Mouse (Mus musculus) thymus, adult 2 months (tissue): ENCODE measurements around the gene Ehbp1.

Experiments
- CTCF ChIP-seq: fragments of 200-500 bp; IDR thresholded peaks from 2 replicates; pipeline ENCODE4 v1.5.1; 2012; ENCODE audit warnings: mild to moderate bottlenecking, control low read depth, low read length, moderate library complexity, borderline replicate concordance; ENCODE audit not compliant: control insufficient read depth, poor library complexity, insufficient read depth; ENCODE audit errors: extremely low read depth
- POLR2A ChIP-seq: fragments of 200-500 bp; IDR thresholded peaks from 2 replicates; pipeline ENCODE4 v1.6.1; 2012; ENCODE audit warnings: mild to moderate bottlenecking, low read length, control low read depth, moderate library complexity; ENCODE audit not compliant: control insufficient read depth, poor library complexity, insufficient read depth; ENCODE audit errors: extremely low read depth

DNA sequence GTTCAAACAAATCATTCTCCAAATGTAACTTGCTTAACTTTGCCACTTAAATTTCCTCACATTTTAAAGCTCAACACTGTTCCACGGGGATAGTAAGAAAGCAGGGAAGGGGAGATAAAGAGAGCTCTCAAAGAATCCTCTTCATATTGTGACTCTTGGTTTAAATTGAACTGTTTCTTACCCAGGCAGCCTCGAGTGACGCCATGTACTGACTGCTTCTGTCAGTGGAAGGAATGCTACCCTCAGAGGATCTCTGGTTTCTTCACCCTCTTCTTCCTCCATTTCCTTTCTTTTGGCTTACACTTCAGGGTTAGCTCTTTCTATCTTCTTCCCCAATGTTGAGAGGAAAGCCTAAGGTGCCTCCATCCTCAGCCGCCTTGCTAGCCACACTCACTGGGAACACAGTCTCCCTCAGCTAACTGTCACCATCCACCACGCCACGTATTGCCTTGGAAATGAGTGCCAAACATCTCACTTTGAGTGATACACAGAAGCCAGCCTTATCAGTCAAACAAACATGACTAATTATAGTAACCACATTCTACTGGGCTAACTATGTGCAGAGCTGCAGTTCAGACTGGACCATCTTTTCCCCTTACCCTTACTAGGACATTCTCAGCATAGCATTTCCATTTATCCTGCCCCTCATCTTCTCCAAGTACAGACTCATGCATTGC lies 171.0 kb downstream of the Ehbp1 start:
- TF ChIP-seq CTCF (no peak), POLR2A (no peak)
